Comparison of ENCODE assay signal across 8 mouse cellular contexts in genomic region chr15:102942739-102943467, GRCm38 (mm10). TPM values are rescaled to one million over a fixed set of nuclear protein-coding genes. Genes with fewer than 3 reads are reported as not detected.
A peak's percentile ranks its signal among the peaks of the same experiment; 100 is the strongest.
DNase-seq lines count a peak whose midpoint lies in the region; ATAC-seq and TF ChIP-seq lines count a peak whose summit lies in the region.

No protein-coding gene starts in this region.

- no peak overlapping the region for H3K4me2 ChIP-seq in liver, embryonic 14.5 days (ENCODE audit: low read depth)
- H3K4me2 ChIP-seq in myocyte (ENCODE audit: low read depth), result peak overlapping the region; percentile 78

- WGBS in liver, embryonic 14.5 days (ENCODE audit: insufficient replicate concordance), result under 1% methylated on average over 53 of the region's 53 CpGs
- WGBS in embryonic facial prominence, embryonic 10.5 days, result under 1% methylated on average over 52 of the region's 53 CpGs
- under 1% methylated on average over 53 of the region's 53 CpGs for WGBS in hindbrain, embryonic 10.5 days

- H3K79me2 ChIP-seq in myocyte (ENCODE audit: control insufficient read depth, insufficient read depth), result peaks cover 5% of the 10 kb centered on the region

- H3K27ac ChIP-seq in liver, embryonic 14.5 days, result no peak overlapping the region
- no peak overlapping the region for H3K27ac ChIP-seq in embryonic facial prominence, embryonic 10.5 days (replicated peaks)
- H3K27ac ChIP-seq in hindbrain, embryonic 10.5 days, result no peak overlapping the region

- no peak for ATAC-seq in liver, embryonic 14.5 days (ENCODE audit: insufficient read depth)

- no peak overlapping the region for H3K9ac ChIP-seq in liver, embryonic 14.5 days (replicated peaks)

- no peaks in the 10 kb centered on the region for H3K9me3 ChIP-seq in liver, embryonic 14.5 days (ENCODE audit: control insufficient read depth, low read length)
- H3K9me3 ChIP-seq in embryonic facial prominence, embryonic 10.5 days, result no peaks in the 10 kb centered on the region
- H3K9me3 ChIP-seq in hindbrain, embryonic 10.5 days, result no peaks in the 10 kb centered on the region

- TF ChIP-seq EP300 in liver, embryonic 14.5 days (IDR thresholded peaks at IDR 0.05; ENCODE audit: low read depth), result no peak

- TF ChIP-seq CTCF in liver, embryonic 14.5 days (IDR thresholded peaks at IDR 0.05; ENCODE audit: low read depth), result peak; percentile 27; the same call in 1 of the 2 replicates

- H3K4me3 ChIP-seq in liver, embryonic 14.5 days (ENCODE audit: insufficient read depth in 1 of 2, low read depth in 2 of 2, low read length in 2 of 2), result no peak overlapping the region
- H3K4me3 ChIP-seq in embryonic facial prominence, embryonic 10.5 days, result peak overlapping the region; percentile 31; the same call in 1 of the 2 replicates
- H3K4me3 ChIP-seq in hindbrain, embryonic 10.5 days, result peak overlapping the region; percentile 32
- peak overlapping the region; percentile 61 for H3K4me3 ChIP-seq in myocyte

- H3K36me3 ChIP-seq in liver, embryonic 14.5 days (replicated peaks; ENCODE audit: control insufficient read depth, insufficient read depth, low read depth), result no peaks in the 10 kb centered on the region
- H3K36me3 ChIP-seq in embryonic facial prominence, embryonic 10.5 days (replicated peaks), result no peaks in the 10 kb centered on the region
- no peaks in the 10 kb centered on the region for H3K36me3 ChIP-seq in hindbrain, embryonic 10.5 days
- no peaks in the 10 kb centered on the region for H3K36me3 ChIP-seq in myocyte (ENCODE audit: control insufficient read depth, insufficient read depth)

- peaks cover 99% of the 10 kb centered on the region for H3K27me3 ChIP-seq in liver, embryonic 14.5 days (ENCODE audit: control insufficient read depth, insufficient read depth, low read length)
- H3K27me3 ChIP-seq in embryonic facial prominence, embryonic 10.5 days (replicated peaks; ENCODE audit: low read depth, poor library complexity, severe bottlenecking), result peaks cover 100% of the 10 kb centered on the region
- H3K27me3 ChIP-seq in hindbrain, embryonic 10.5 days (ENCODE audit: insufficient read depth, poor library complexity, severe bottlenecking), result peaks cover 100% of the 10 kb centered on the region
- no peaks in the 10 kb centered on the region for H3K27me3 ChIP-seq in myocyte (ENCODE audit: control insufficient read depth, insufficient read depth, insufficient read length)

- no peak for DNase-seq in liver, embryonic 14.5 days (ENCODE audit: low read depth in 3 of 3, low spot score in 3 of 3)
- no peak for DNase-seq in liver
- DNase-seq in embryonic facial prominence, embryonic 10.5 days (ENCODE audit: low spot score), result peak; percentile 53
- DNase-seq in hindbrain, embryonic 10.5 days (ENCODE audit: low spot score), result peak; percentile 62
- no peak for DNase-seq in spleen, postnatal 4 days (ENCODE audit: low spot score in 2 of 2)
- DNase-seq in ovary, adult 18-20 months (ENCODE audit: low spot score), result no peak
- DNase-seq in lung, postnatal 36 days, result no peak

- H3K4me1 ChIP-seq in liver, embryonic 14.5 days (replicated peaks; ENCODE audit: control insufficient read depth in 2 of 2, insufficient read depth in 2 of 2, low read length in 1 of 2), result no peaks in the 10 kb centered on the region
- H3K4me1 ChIP-seq in embryonic facial prominence, embryonic 10.5 days, result peaks cover 4% of the 10 kb centered on the region; the same call in 1 of the 2 replicates
- peaks cover 11% of the 10 kb centered on the region; the same call in 1 of the 2 replicates for H3K4me1 ChIP-seq in hindbrain, embryonic 10.5 days (replicated peaks)

- peak; percentile 80 for TF ChIP-seq POLR2A in myocyte (IDR thresholded peaks at IDR 0.05; ENCODE audit: insufficient read length, low read depth)

- H3ac ChIP-seq in myocyte (ENCODE audit: control insufficient read depth, insufficient read length), result peak overlapping the region; percentile 72

TF ChIP-seq in myocyte, 11 proteins besides CTCF, POLR2A, EP300 and RAD21:
- TF ChIP-seq MAX (IDR thresholded peaks at IDR 0.05; ENCODE audit: low read depth) (no peak), POLR2AphosphoS2 (IDR thresholded peaks at IDR 0.05; ENCODE audit: insufficient read length, low read depth) (peak; percentile 83), MYOG (IDR thresholded peaks at IDR 0.05; ENCODE audit: control insufficient read depth in 1 of 3, insufficient read depth in 1 of 3, insufficient read length in 2 of 3, low read depth in 2 of 3) (peak in 1 of 3 experiments; percentile 47), MYOD1 (IDR thresholded peaks at IDR 0.05; ENCODE audit: control insufficient read depth in 1 of 3, insufficient read length in 2 of 3, low read depth in 2 of 3) (peak in 1 of 3 experiments; percentile 9), CEBPB (IDR thresholded peaks at IDR 0.05; ENCODE audit: insufficient read depth, poor library complexity, severe bottlenecking) (no peak), REST (IDR thresholded peaks at IDR 0.05; ENCODE audit: insufficient read depth, insufficient read length) (no peak)

RNA-seq across cellular contexts. Expression of gene Hoxc12, which starts 6.3 kb away (rescaled TPM):
- polyA plus RNA-seq in liver, embryonic 14.5 days (2012; rRNA removed), result not detected in 2 replicates
- polyA plus RNA-seq in liver, embryonic 14.5 days (2014; fragmentation: Nextera tagmentation; extraction: Ambion mirVana), result not detected in 2 replicates
- polyA plus RNA-seq in embryonic facial prominence, embryonic 10.5 days (2016; fragmentation: Nextera tagmentation; extraction: Ambion mirVana), result not detected in 2 replicates
- not detected in 2 replicates for polyA plus RNA-seq in hindbrain, embryonic 10.5 days (2016; fragmentation: Nextera tagmentation; extraction: Ambion mirVana)
- polyA plus RNA-seq in myocyte (2012; fragmentation: generic; extraction: Trizol), result 5.6 TPM

RNA-seq across cellular contexts. Expression of gene Hoxc11, which starts 11.3 kb away (rescaled TPM):
- polyA plus RNA-seq in liver, embryonic 14.5 days (2012; rRNA removed), result not detected in 2 replicates
- not detected in 2 replicates for polyA plus RNA-seq in liver, embryonic 14.5 days (2014; fragmentation: Nextera tagmentation; extraction: Ambion mirVana)
- polyA plus RNA-seq in embryonic facial prominence, embryonic 10.5 days (2016; fragmentation: Nextera tagmentation; extraction: Ambion mirVana), result not detected in 2 replicates
- not detected in 2 replicates for polyA plus RNA-seq in hindbrain, embryonic 10.5 days (2016; fragmentation: Nextera tagmentation; extraction: Ambion mirVana)
- 20.5 TPM for polyA plus RNA-seq in myocyte (2012; fragmentation: generic; extraction: Trizol)

RNA-seq across cellular contexts. Expression of gene Hoxc13, which starts 22.0 kb away (rescaled TPM):
- not detected in 2 replicates for polyA plus RNA-seq in liver, embryonic 14.5 days (2012; rRNA removed)
- polyA plus RNA-seq in liver, embryonic 14.5 days (2014; fragmentation: Nextera tagmentation; extraction: Ambion mirVana), result not detected in 2 replicates
- 0.08 TPM in 1 of 2 replicates, not detected in the other for polyA plus RNA-seq in embryonic facial prominence, embryonic 10.5 days (2016; fragmentation: Nextera tagmentation; extraction: Ambion mirVana)
- 0.09 and 0.16 TPM in 2 replicates for polyA plus RNA-seq in hindbrain, embryonic 10.5 days (2016; fragmentation: Nextera tagmentation; extraction: Ambion mirVana)
- polyA plus RNA-seq in myocyte (2012; fragmentation: generic; extraction: Trizol), result 5.8 TPM

RNA-seq across cellular contexts. Expression of gene Hoxc10, which starts 23.7 kb away (rescaled TPM):
- 0.04 TPM in 1 of 2 replicates, not detected in the other for polyA plus RNA-seq in liver, embryonic 14.5 days (2012; rRNA removed)
- not detected in 2 replicates for polyA plus RNA-seq in liver, embryonic 14.5 days (2014; fragmentation: Nextera tagmentation; extraction: Ambion mirVana)
- polyA plus RNA-seq in embryonic facial prominence, embryonic 10.5 days (2016; fragmentation: Nextera tagmentation; extraction: Ambion mirVana), result not detected in 2 replicates
- not detected in 2 replicates for polyA plus RNA-seq in hindbrain, embryonic 10.5 days (2016; fragmentation: Nextera tagmentation; extraction: Ambion mirVana)
- polyA plus RNA-seq in myocyte (2012; fragmentation: generic; extraction: Trizol), result 43.5 TPM

RNA-seq across cellular contexts. Expression of gene Hoxc5, which starts 24.3 kb away (rescaled TPM):
- 0.03 and 0.06 TPM in 2 replicates for polyA plus RNA-seq in liver, embryonic 14.5 days (2012; rRNA removed)
- not detected in 2 replicates for polyA plus RNA-seq in liver, embryonic 14.5 days (2014; fragmentation: Nextera tagmentation; extraction: Ambion mirVana)
- 0.07 and 0.18 TPM in 2 replicates for polyA plus RNA-seq in embryonic facial prominence, embryonic 10.5 days (2016; fragmentation: Nextera tagmentation; extraction: Ambion mirVana)
- 0.37 and 10.8 TPM in 2 replicates for polyA plus RNA-seq in hindbrain, embryonic 10.5 days (2016; fragmentation: Nextera tagmentation; extraction: Ambion mirVana)
- polyA plus RNA-seq in myocyte (2012; fragmentation: generic; extraction: Trizol), result 1.2 TPM

Comparison
In these comparisons a context has a peak if more than half of its experiments do, and no peak if none do; other contexts are left out.
1. DNase-seq: peak in embryonic facial prominence, embryonic 10.5 days (single experiment) and hindbrain, embryonic 10.5 days (single experiment); none in liver, embryonic 14.5 days (0 of 3), liver (single experiment), spleen, postnatal 4 days (0 of 2), ovary, adult 18-20 months (single experiment) and lung, postnatal 36 days (single experiment).
2. H3K4me3 ChIP-seq: peak in embryonic facial prominence, embryonic 10.5 days (single experiment), hindbrain, embryonic 10.5 days (single experiment) and myocyte (single experiment); none in liver, embryonic 14.5 days (0 of 2).
3. RNA of gene Hoxc11, which starts 11.3 kb away (polyA plus RNA-seq): 20.5 TPM in myocyte (single experiment); not detected in liver, embryonic 14.5 days, not detected in embryonic facial prominence, embryonic 10.5 days and not detected in hindbrain, embryonic 10.5 days; every median in the first group is over 10 times any median in the second.